Mouse (Mus musculus): ENCODE results near the gene Nprl2.

- TF ChIP-seq CTCF (IDR thresholded peaks at IDR 0.05; ENCODE audit: low read depth, low read length) (no peak), POLR2A (IDR thresholded peaks at IDR 0.05; ENCODE audit: extremely low read depth, insufficient read depth, low read length) (no peak)
These were observed 7.5 kb downstream of the Nprl2 start for GRCm38 (mm10) chr9:107549297-107550074.

Measured in liver, adult 2 months (tissue).